Mouse (Mus musculus) bone marrow, adult 2 months (tissue): ENCODE data around the gene Hnf1b.

Experiments
- CTCF ChIP-seq: fragments of 200-500 bp; IDR thresholded peaks from 2 replicates; pipeline ENCODE4 v1.5.1; 2011; ENCODE audit warnings: low read length, control low read depth; ENCODE audit not compliant: control insufficient read depth, insufficient read depth
- POLR2A ChIP-seq: fragments of 200-500 bp; IDR thresholded peaks from 2 replicates; pipeline ENCODE4 v1.6.1; 2011; ENCODE audit warnings: low read depth, mild to moderate bottlenecking, control low read depth, low read length, borderline replicate concordance; ENCODE audit not compliant: control insufficient read depth

GRCm38 (mm10) chr11:83857256-83857655 lies 7.4 kb downstream of the Hnf1b start:
- no peak for TF ChIP-seq CTCF
- no peak for TF ChIP-seq POLR2A
